Mouse (Mus musculus) heart, embryonic 13.5 days (tissue): ENCODE results near the gene E2f2. TPM values are rescaled to one million over a fixed set of nuclear protein-coding genes. Genes with fewer than 3 reads are reported as not detected.
A peak's percentile ranks its signal among the peaks of the same experiment; 100 is the strongest.

Experiments
- ATAC-seq: fragments of 200-750 bp; cut with Nextera tagmentation; 2 replicates; pipeline ENCODE4 v1.8.0; 2017; ENCODE audit warnings: moderate TSS enrichment; ENCODE audit not compliant: insufficient number of reproducible peaks, low FRiP score, low TSS enrichment; ENCODE audit errors: extremely low read depth
- H3K27ac ChIP-seq: fragments of 300-500 bp; sonication (generic); replicated peaks from 2 replicates; pipeline ENCODE4 v1.5.1; 2015; ENCODE audit warnings: moderate library complexity, mild to moderate bottlenecking, inconsistent platforms
- H3K27me3 ChIP-seq: fragments of 300-500 bp; sonication (generic); replicated peaks from 2 replicates; pipeline ENCODE4 v1.6.1; 2015; ENCODE audit warnings: mild to moderate bottlenecking, inconsistent platforms
- H3K36me3 ChIP-seq: fragments of 300-500 bp; sonication (generic); 2 replicates; pipeline ENCODE4 v1.6.1; 2015; ENCODE audit warnings: mild to moderate bottlenecking, inconsistent platforms
- H3K4me1 ChIP-seq: fragments of 300-500 bp; sonication (generic); 2 replicates; pipeline ENCODE4 v1.6.1; 2015; ENCODE audit warnings: inconsistent platforms
- H3K4me2 ChIP-seq: fragments of 300-500 bp; sonication (generic); 2 replicates; pipeline ENCODE4 v1.6.1; 2015; ENCODE audit warnings: inconsistent platforms, mild to moderate bottlenecking, moderate library complexity
- H3K4me3 ChIP-seq: fragments of 300-500 bp; sonication (generic); 2 replicates; pipeline ENCODE4 v1.5.1; 2015; ENCODE audit warnings: moderate library complexity, mild to moderate bottlenecking, inconsistent platforms
- H3K9ac ChIP-seq: fragments of 300-500 bp; sonication (generic); 2 replicates; pipeline ENCODE4 v1.6.1; 2015; ENCODE audit warnings: inconsistent platforms, mild to moderate bottlenecking, moderate library complexity
- H3K9me3 ChIP-seq: fragments of 300-500 bp; sonication (generic); 2 replicates; pipeline ENCODE4 v1.6.1; 2016; ENCODE audit warnings: inconsistent platforms
- WGBS: fragments of 180-500 bp; shearing (Covaris S2); methylation state at CpG from one replicate; pipeline ENCODE4 v1.1.7; 2015; ENCODE audit warnings: mixed read lengths; 5-methylcytosine and 5-hydroxymethylcytosine counted together
- polyA plus RNA-seq: library from polyadenylated mRNA; unstranded; fragments of >200 nt; fragmentation: Nextera tagmentation; extraction: Ambion mirVana; gene quantifications from 2 replicates; pipeline ENCODE4 v1.2.1, GENCODE M21; 2015

E2f2 gene
- polyA plus RNA-seq = 6.2 and 6.6 TPM in 2 replicates

GRCm38 (mm10) chr4:136172011-136172541 lies at the start of gene E2f2:
TSS of gene E2f2 (plus strand) at chr4:136172394.
- Histone ChIP-seq H3K9ac (peak within 1 kb of the TSS; percentile 93), H3K9me3 (no peaks in the 10 kb centered on the region), H3K4me3 (peak within 1 kb of the TSS; percentile 85), H3K4me1 (peaks cover 48% of the 10 kb centered on the region), H3K27me3 (no peaks in the 10 kb centered on the region), H3K27ac (peak within 1 kb of the TSS; percentile 65), H3K36me3 (no peaks in the 10 kb centered on the region), H3K4me2 (peak within 1 kb of the TSS; percentile 100)
- WGBS = 1% methylated on average over 35 of the region's 35 CpGs
- ATAC-seq = no peak

- H3K36me3 ChIP-seq = no peaks in the 10 kb centered on the region
- peak overlapping the region; percentile 66 for H3K27ac ChIP-seq
- H3K4me2 ChIP-seq = no peak overlapping the region
- no peak for ATAC-seq
- peaks cover 50% of the 10 kb centered on the region for H3K4me1 ChIP-seq
- no peaks in the 10 kb centered on the region for H3K9me3 ChIP-seq
- H3K27me3 ChIP-seq = 0 out of 2 replicates have a peak, but pooled peaks cover 4% of the 10 kb centered on the region
- 37% methylated on average over 8 of the region's 8 CpGs for WGBS
- H3K9ac ChIP-seq = peak overlapping the region; percentile 50
- H3K4me3 ChIP-seq = no peak overlapping the region
Measured at GRCm38 (mm10) chr4:136123111-136123791, 48.9 kb upstream of the E2f2 start.

GRCm38 (mm10) chr4:136123792-136124161 lies 48.4 kb upstream of the E2f2 start:
- Histone ChIP-seq H3K27me3 (0 out of 2 replicates have a peak, but pooled peaks cover 4% of the 10 kb centered on the region), H3K9ac (peak overlapping the region; percentile 50; the same call in 1 of the 2 replicates), H3K4me1 (peaks cover 46% of the 10 kb centered on the region), H3K27ac (peak overlapping the region; percentile 66), H3K36me3 (no peaks in the 10 kb centered on the region), H3K4me3 (no peak overlapping the region), H3K9me3 (no peaks in the 10 kb centered on the region), H3K4me2 (no peak overlapping the region)
- ATAC-seq = no peak
- 72% methylated on average over 3 of the region's 3 CpGs for WGBS

GRCm38 (mm10) chr4:136124581-136124980 lies 47.6 kb upstream of the E2f2 start:
- Histone ChIP-seq H3K4me1 (peaks cover 39% of the 10 kb centered on the region), H3K4me3 (no peak overlapping the region), H3K36me3 (no peaks in the 10 kb centered on the region), H3K4me2 (no peak overlapping the region), H3K9ac (no peak overlapping the region), H3K27ac (no peak overlapping the region), H3K9me3 (no peaks in the 10 kb centered on the region), H3K27me3 (0 out of 2 replicates have a peak, but pooled peaks cover 4% of the 10 kb centered on the region)
- ATAC-seq = no peak
- 95% methylated on average over 4 of the region's 4 CpGs for WGBS

- no peak overlapping the region for H3K9ac ChIP-seq
- peaks cover 31% of the 10 kb centered on the region for H3K4me1 ChIP-seq
- H3K4me2 ChIP-seq = no peak overlapping the region
- H3K9me3 ChIP-seq = peaks cover 3% of the 10 kb centered on the region; the same call in 1 of the 2 replicates
- H3K4me3 ChIP-seq = no peak overlapping the region
- 65% methylated on average over 11 of the region's 11 CpGs for WGBS
- 0 out of 2 replicates have a peak, but pooled peaks cover 4% of the 10 kb centered on the region for H3K27me3 ChIP-seq
- H3K36me3 ChIP-seq = no peaks in the 10 kb centered on the region
- ATAC-seq = no peak
- H3K27ac ChIP-seq = no peak overlapping the region
Measured at GRCm38 (mm10) chr4:136125458-136125857, 46.7 kb upstream of the E2f2 start.

- H3K9me3 ChIP-seq = peaks cover 3% of the 10 kb centered on the region; the same call in 1 of the 2 replicates
- no peak overlapping the region for H3K4me2 ChIP-seq
- peaks cover 30% of the 10 kb centered on the region for H3K4me1 ChIP-seq
- 0 out of 2 replicates have a peak, but pooled peaks cover 4% of the 10 kb centered on the region for H3K27me3 ChIP-seq
- 0 out of 2 replicates have a peak overlapping the region, but pooled peaks have one; percentile 46 for H3K27ac ChIP-seq
- H3K4me3 ChIP-seq = no peak overlapping the region
- no peak overlapping the region for H3K9ac ChIP-seq
- 53% methylated on average over 5 of the region's 5 CpGs for WGBS
- no peak for ATAC-seq
- H3K36me3 ChIP-seq = no peaks in the 10 kb centered on the region
Measured at GRCm38 (mm10) chr4:136126019-136126418, 46.2 kb upstream of the E2f2 start.

GRCm38 (mm10) chr4:136127670-136128069 lies 44.5 kb upstream of the E2f2 start:
- Histone ChIP-seq H3K9me3 (peaks cover 3% of the 10 kb centered on the region; the same call in 1 of the 2 replicates), H3K27me3 (0 out of 2 replicates have a peak, but pooled peaks cover 4% of the 10 kb centered on the region), H3K4me1 (peaks cover 29% of the 10 kb centered on the region), H3K4me2 (no peak overlapping the region), H3K9ac (no peak overlapping the region), H3K4me3 (no peak overlapping the region), H3K27ac (no peak overlapping the region), H3K36me3 (no peaks in the 10 kb centered on the region)
- 45% methylated on average over 13 of the region's 13 CpGs for WGBS
- no peak for ATAC-seq

- Histone ChIP-seq H3K4me3 (no peak overlapping the region), H3K9me3 (peaks cover 3% of the 10 kb centered on the region; the same call in 1 of the 2 replicates), H3K36me3 (no peaks in the 10 kb centered on the region), H3K4me1 (peaks cover 37% of the 10 kb centered on the region), H3K9ac (no peak overlapping the region), H3K27ac (no peak overlapping the region), H3K4me2 (no peak overlapping the region), H3K27me3 (0 out of 2 replicates have a peak, but pooled peaks cover 4% of the 10 kb centered on the region)
- 80% methylated on average over 1 of the region's 1 CpGs for WGBS
- ATAC-seq = no peak
Measured at GRCm38 (mm10) chr4:136129842-136130241, 42.4 kb upstream of the E2f2 start.

GRCm38 (mm10) chr4:136133801-136134200 lies 38.4 kb upstream of the E2f2 start:
- no peaks in the 10 kb centered on the region for H3K36me3 ChIP-seq
- peaks cover 3% of the 10 kb centered on the region; the same call in 1 of the 2 replicates for H3K9me3 ChIP-seq
- peak overlapping the region; percentile 52 for H3K4me3 ChIP-seq
- H3K9ac ChIP-seq = peak overlapping the region; percentile 83
- H3K4me1 ChIP-seq = peaks cover 42% of the 10 kb centered on the region
- H3K4me2 ChIP-seq = peak overlapping the region; percentile 82
- 13% methylated on average over 9 of the region's 9 CpGs for WGBS
- 0 out of 2 replicates have a peak, but pooled peaks cover 2% of the 10 kb centered on the region for H3K27me3 ChIP-seq
- H3K27ac ChIP-seq = peak overlapping the region; percentile 97
- no peak for ATAC-seq

- Histone ChIP-seq H3K9me3 (peaks cover 3% of the 10 kb centered on the region; the same call in 1 of the 2 replicates), H3K4me2 (peak overlapping the region; percentile 82), H3K4me1 (peaks cover 49% of the 10 kb centered on the region), H3K27me3 (0 out of 2 replicates have a peak, but pooled peaks cover 2% of the 10 kb centered on the region), H3K4me3 (peak overlapping the region; percentile 52), H3K27ac (peak overlapping the region; percentile 97), H3K36me3 (no peaks in the 10 kb centered on the region), H3K9ac (peak overlapping the region; percentile 83)
- WGBS = under 1% methylated on average over 15 of the region's 15 CpGs
- no peak for ATAC-seq
Measured at GRCm38 (mm10) chr4:136134418-136134977, 37.7 kb upstream of the E2f2 start.
